Mouse (Mus musculus): Measurements from ENCODE around the gene Dhfr. TPM values are rescaled to one million over a fixed set of nuclear protein-coding genes. Genes with fewer than 3 reads are reported as not detected.
"Not testable (repeated sequence)": the region's sequence is repeated elsewhere in the genome, so short reads cannot be mapped to it uniquely, and the experiment has no call there.

Gene Dhfr
- polyA plus RNA-seq, 1 experiment from 2014 or later, result 21.9 TPM

GRCm38 (mm10) chr13:92339787-92340186, 14.7 kb upstream of the Dhfr start:
- ATAC-seq (ENCODE audit: insufficient number of reproducible peaks, insufficient read depth, low FRiP score, low TSS enrichment, low read depth), result no peak
- no peaks in the 10 kb centered on the region for H3K9me3 ChIP-seq
- no peak overlapping the region for H3K9ac ChIP-seq (replicated peaks)
- no peaks in the 10 kb centered on the region for H3K27me3 ChIP-seq
- no peak overlapping the region for H3K27ac ChIP-seq
- peaks cover 61% of the 10 kb centered on the region for H3K36me3 ChIP-seq
- no peak overlapping the region for H3K4me2 ChIP-seq
- no peaks in the 10 kb centered on the region for H3K4me1 ChIP-seq (replicated peaks)
- no peak overlapping the region for H3K4me3 ChIP-seq (replicated peaks)
- WGBS, result 91% methylated on average over 3 of the region's 3 CpGs

DNA sequence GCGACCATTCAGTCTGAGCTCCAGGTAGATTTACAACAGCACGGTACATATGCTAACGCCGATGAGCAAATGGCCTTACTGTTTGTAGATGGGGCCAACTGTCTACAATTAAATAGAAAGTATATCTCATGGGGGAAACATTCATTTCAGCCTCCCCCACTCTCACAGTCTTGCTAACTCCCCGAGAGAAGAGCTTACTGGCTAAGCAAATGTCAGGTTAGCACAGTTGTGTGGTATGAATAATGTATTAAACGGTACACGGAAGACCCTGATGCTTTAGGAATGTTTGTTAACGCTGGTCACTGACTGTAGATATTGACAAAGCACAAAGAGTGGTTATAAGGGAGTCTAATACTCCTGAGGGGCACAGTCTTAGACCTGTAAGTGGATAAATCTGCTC, 10.5 kb upstream of the Dhfr start:
- Histone ChIP-seq H3K27me3 (no peaks in the 10 kb centered on the region), H3K4me3 (replicated peaks) (no peak overlapping the region), H3K36me3 (peaks cover 82% of the 10 kb centered on the region), H3K27ac (no peak overlapping the region), H3K4me1 (replicated peaks) (no peaks in the 10 kb centered on the region), H3K4me2 (no peak overlapping the region), H3K9me3 (no peaks in the 10 kb centered on the region), H3K9ac (replicated peaks) (no peak overlapping the region)
- ATAC-seq (ENCODE audit: insufficient number of reproducible peaks, insufficient read depth, low FRiP score, low TSS enrichment, low read depth), result no peak
- 95% methylated on average over 8 of the region's 8 CpGs for WGBS

GRCm38 (mm10) chr13:92346338-92346737, 8.2 kb upstream of the Dhfr start:
- Histone ChIP-seq H3K27ac (no peak overlapping the region), H3K9me3 (no peaks in the 10 kb centered on the region), H3K9ac (replicated peaks) (no peak overlapping the region), H3K36me3 (peaks cover 83% of the 10 kb centered on the region), H3K4me2 (no peak overlapping the region), H3K4me3 (replicated peaks) (no peak overlapping the region), H3K4me1 (replicated peaks) (no peaks in the 10 kb centered on the region), H3K27me3 (no peaks in the 10 kb centered on the region)
- no peak for ATAC-seq (ENCODE audit: insufficient number of reproducible peaks, insufficient read depth, low FRiP score, low TSS enrichment, low read depth)
- 82% methylated on average over 5 of the region's 5 CpGs for WGBS

DNA sequence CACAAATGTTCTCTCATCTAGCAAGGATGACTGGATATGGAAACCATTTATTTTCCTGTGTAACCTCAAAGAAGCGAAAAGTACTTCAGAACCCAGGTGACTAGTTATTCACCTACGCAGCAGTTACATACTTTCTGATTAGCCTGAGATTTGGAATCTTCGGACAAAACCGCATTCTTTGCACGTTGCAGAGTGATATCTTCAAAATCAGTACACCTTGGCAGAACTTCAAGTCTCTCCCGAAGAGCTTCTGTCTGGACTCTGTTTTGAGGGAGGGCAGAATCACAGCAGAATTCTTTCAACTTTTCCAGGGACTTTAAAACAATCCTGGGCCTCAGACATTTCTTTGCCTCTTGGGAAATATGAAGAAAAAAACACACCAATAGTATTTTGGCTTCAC, 3.4 kb upstream of the Dhfr start:
- H3K9ac ChIP-seq (replicated peaks), result no peak overlapping the region
- H3K27me3 ChIP-seq, result no peaks in the 10 kb centered on the region
- peaks cover 8% of the 10 kb centered on the region for H3K4me1 ChIP-seq (replicated peaks)
- H3K36me3 ChIP-seq, result peaks cover 42% of the 10 kb centered on the region
- 93% methylated on average over 6 of the region's 6 CpGs for WGBS
- no peak overlapping the region for H3K4me2 ChIP-seq
- no peak overlapping the region for H3K27ac ChIP-seq
- no peak overlapping the region for H3K4me3 ChIP-seq (replicated peaks)
- no peaks in the 10 kb centered on the region for H3K9me3 ChIP-seq
- ATAC-seq (ENCODE audit: insufficient number of reproducible peaks, insufficient read depth, low FRiP score, low TSS enrichment, low read depth), result no peak

- Histone ChIP-seq H3K27ac (no peak overlapping the region), H3K9ac (replicated peaks) (peak overlapping the region; percentile 76), H3K4me2 (peak overlapping the region; percentile 95), H3K4me3 (replicated peaks) (peak overlapping the region; percentile 69), H3K4me1 (replicated peaks) (peaks cover 18% of the 10 kb centered on the region), H3K36me3 (peaks cover 28% of the 10 kb centered on the region; the same call in 1 of the 2 replicates), H3K27me3 (no peaks in the 10 kb centered on the region), H3K9me3 (no peaks in the 10 kb centered on the region)
- 23% methylated on average over 4 of the region's 4 CpGs for WGBS
- no peak for ATAC-seq (ENCODE audit: insufficient number of reproducible peaks, insufficient read depth, low FRiP score, low TSS enrichment, low read depth)
Measured at GRCm38 (mm10) chr13:92353956-92354355, 570 bp upstream of the Dhfr start.

DNA sequence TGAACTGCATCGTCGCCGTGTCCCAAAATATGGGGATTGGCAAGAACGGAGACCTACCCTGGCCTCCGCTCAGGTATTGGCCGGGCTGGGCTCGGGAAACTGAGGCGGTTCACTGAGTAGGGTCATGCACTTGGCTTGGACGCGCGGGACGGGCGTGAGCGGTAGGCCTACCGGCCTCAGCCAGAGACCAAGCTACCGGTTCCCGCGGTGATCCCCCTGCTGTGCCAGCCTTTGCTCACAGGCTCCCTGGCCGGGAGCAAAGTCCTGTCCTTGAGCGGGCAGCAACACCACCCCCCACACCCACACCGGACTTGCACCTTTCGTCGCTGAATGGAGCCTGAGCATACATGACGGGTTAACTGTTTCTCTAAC, 732 bp downstream of the Dhfr start:
- Histone ChIP-seq H3K9me3 (no peaks in the 10 kb centered on the region), H3K4me3 (replicated peaks) (peak overlapping the region; percentile 69), H3K4me1 (replicated peaks) (peaks cover 18% of the 10 kb centered on the region), H3K27ac (peak overlapping the region; percentile 68; the same call in 1 of the 2 replicates), H3K9ac (replicated peaks) (peak overlapping the region; percentile 76), H3K27me3 (no peaks in the 10 kb centered on the region), H3K4me2 (peak overlapping the region; percentile 95), H3K36me3 (peaks cover 31% of the 10 kb centered on the region; the same call in 1 of the 2 replicates)
- 1% methylated on average over 24 of the region's 24 CpGs for WGBS
- ATAC-seq (ENCODE audit: insufficient number of reproducible peaks, insufficient read depth, low FRiP score, low TSS enrichment, low read depth), result peak; percentile 54

DNA sequence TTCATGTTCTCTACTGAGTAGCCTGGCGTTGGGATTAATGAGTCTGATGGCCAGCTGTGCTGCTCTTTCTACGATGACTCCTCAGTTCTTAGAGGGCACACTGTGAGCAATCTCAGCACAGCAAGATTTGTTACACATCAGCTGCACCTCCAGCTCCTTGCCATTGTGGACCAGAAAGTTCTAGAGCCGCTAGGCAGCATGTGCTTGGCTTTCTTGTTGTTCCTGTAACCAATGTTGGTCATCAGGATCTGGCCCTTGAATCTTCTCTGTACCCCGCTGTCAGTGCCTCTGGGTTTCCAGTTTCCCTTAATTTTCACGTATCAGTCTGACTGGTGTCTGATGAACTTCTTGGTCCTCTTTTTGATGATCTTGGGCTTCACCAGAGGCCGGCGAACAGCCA, 1.9 kb downstream of the Dhfr start:
- ATAC-seq (ENCODE audit: insufficient number of reproducible peaks, insufficient read depth, low FRiP score, low TSS enrichment, low read depth), result no peak
- Histone ChIP-seq H3K4me3 (replicated peaks) (peak overlapping the region; percentile 69), H3K27me3 (no peaks in the 10 kb centered on the region), H3K4me1 (replicated peaks) (peaks cover 18% of the 10 kb centered on the region), H3K27ac (no peak overlapping the region), H3K4me2 (peak overlapping the region; percentile 95), H3K9me3 (no peaks in the 10 kb centered on the region), H3K36me3 (peaks cover 31% of the 10 kb centered on the region), H3K9ac (replicated peaks) (no peak overlapping the region)
- WGBS, result 79% methylated on average over 7 of the region's 7 CpGs

DNA sequence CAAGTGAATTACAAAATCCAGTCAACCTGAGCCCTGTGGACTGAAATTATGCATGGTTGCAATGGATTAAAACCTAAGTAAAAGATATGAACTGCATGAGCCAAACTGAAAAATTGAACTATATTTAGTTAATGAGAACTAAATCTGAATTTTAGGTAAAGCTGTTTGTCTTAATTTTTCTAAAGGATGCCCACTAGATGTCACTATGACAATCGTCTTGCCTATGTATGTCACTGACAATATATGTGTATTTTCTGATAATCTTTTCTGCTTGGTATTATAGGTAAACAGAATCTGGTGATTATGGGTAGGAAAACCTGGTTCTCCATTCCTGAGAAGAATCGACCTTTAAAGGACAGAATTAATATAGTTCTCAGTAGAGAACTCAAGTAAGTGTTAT, 3.1 kb downstream of the Dhfr start:
- ATAC-seq (ENCODE audit: insufficient number of reproducible peaks, insufficient read depth, low FRiP score, low TSS enrichment, low read depth), result no peak
- peaks cover 34% of the 10 kb centered on the region for H3K36me3 ChIP-seq
- H3K4me3 ChIP-seq (replicated peaks), result no peak overlapping the region
- no peak overlapping the region for H3K27ac ChIP-seq
- no peaks in the 10 kb centered on the region for H3K27me3 ChIP-seq
- 76% methylated on average over 2 of the region's 2 CpGs for WGBS
- peaks cover 18% of the 10 kb centered on the region for H3K4me1 ChIP-seq (replicated peaks)
- H3K9me3 ChIP-seq, result no peaks in the 10 kb centered on the region
- no peak overlapping the region for H3K9ac ChIP-seq (replicated peaks)
- no peak overlapping the region for H3K4me2 ChIP-seq

- H3K27me3 ChIP-seq, result no peaks in the 10 kb centered on the region
- no peak overlapping the region for H3K27ac ChIP-seq
- no peak overlapping the region for H3K4me3 ChIP-seq (replicated peaks)
- WGBS, result 93% methylated on average over 2 of the region's 2 CpGs
- H3K4me2 ChIP-seq, result no peak overlapping the region
- no peaks in the 10 kb centered on the region for H3K9me3 ChIP-seq
- no peak for ATAC-seq (ENCODE audit: insufficient number of reproducible peaks, insufficient read depth, low FRiP score, low TSS enrichment, low read depth)
- H3K9ac ChIP-seq (replicated peaks), result no peak overlapping the region
- H3K4me1 ChIP-seq (replicated peaks), result peaks cover 5% of the 10 kb centered on the region
- peaks cover 48% of the 10 kb centered on the region for H3K36me3 ChIP-seq
Measured at GRCm38 (mm10) chr13:92361609-92362008, 7.1 kb downstream of the Dhfr start.

DNA sequence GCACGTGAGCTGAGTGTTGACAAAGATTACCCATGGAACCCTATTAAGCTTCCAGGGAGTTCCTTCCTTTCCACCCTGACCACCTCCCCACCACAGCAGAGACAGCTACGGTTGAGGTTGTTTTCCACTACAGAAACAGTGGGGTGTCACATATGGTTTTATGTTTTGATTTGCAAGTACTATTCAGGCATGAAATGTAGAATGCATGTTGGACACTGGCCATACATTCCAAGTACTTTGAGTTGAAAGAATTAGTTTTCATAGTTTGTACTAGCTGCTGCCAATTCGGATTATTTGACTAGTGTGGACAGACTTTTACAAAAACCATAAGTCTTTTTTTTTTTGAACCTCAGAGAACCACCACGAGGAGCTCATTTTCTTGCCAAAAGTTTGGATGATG, 10.8 kb downstream of the Dhfr start:
- peaks cover 59% of the 10 kb centered on the region for H3K36me3 ChIP-seq
- no peaks in the 10 kb centered on the region for H3K9me3 ChIP-seq
- no peak overlapping the region for H3K4me2 ChIP-seq
- ATAC-seq (ENCODE audit: insufficient number of reproducible peaks, insufficient read depth, low FRiP score, low TSS enrichment, low read depth), result no peak
- no peak overlapping the region for H3K4me3 ChIP-seq (replicated peaks)
- H3K27ac ChIP-seq, result no peak overlapping the region
- no peaks in the 10 kb centered on the region for H3K27me3 ChIP-seq
- no peaks in the 10 kb centered on the region for H3K4me1 ChIP-seq (replicated peaks)
- no peak overlapping the region for H3K9ac ChIP-seq (replicated peaks)
- WGBS, result 84% methylated on average over 4 of the region's 4 CpGs

DNA sequence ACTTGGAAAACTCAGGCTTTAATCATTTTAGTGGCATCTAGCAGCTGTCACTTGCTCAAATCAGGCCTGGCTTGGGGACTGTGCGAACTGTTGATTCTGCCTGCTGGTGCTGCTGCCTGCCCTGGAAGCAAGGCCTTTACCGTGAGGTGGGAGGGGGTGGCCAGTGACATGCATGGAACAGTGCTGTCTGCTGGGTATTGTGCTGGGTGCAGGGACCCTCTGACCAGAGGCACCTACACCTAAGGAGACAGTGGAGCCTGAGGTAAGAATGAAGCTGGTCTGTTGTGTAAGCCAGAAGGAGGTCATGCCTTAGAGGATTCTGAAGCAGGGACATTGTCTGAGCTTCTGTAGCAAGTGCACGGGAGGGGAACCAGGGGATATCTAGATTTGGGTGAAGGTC, 16.3 kb downstream of the Dhfr start:
- Histone ChIP-seq H3K9me3 (no peaks in the 10 kb centered on the region), H3K4me1 (replicated peaks) (no peaks in the 10 kb centered on the region), H3K4me2 (no peak overlapping the region), H3K36me3 (peaks cover 59% of the 10 kb centered on the region), H3K27me3 (no peaks in the 10 kb centered on the region), H3K27ac (no peak overlapping the region), H3K9ac (replicated peaks) (no peak overlapping the region), H3K4me3 (replicated peaks) (no peak overlapping the region)
- 92% methylated on average over 3 of the region's 3 CpGs for WGBS
- ATAC-seq (ENCODE audit: insufficient number of reproducible peaks, insufficient read depth, low FRiP score, low TSS enrichment, low read depth), result no peak

- not testable (repeated sequence) for H3K4me3 ChIP-seq (replicated peaks); H3K4me2 ChIP-seq; H3K27ac ChIP-seq; H3K9ac ChIP-seq (replicated peaks); ATAC-seq (ENCODE audit: insufficient number of reproducible peaks, insufficient read depth, low FRiP score, low TSS enrichment, low read depth); H3K27me3 ChIP-seq; H3K4me1 ChIP-seq (replicated peaks); H3K9me3 ChIP-seq
- 97% methylated on average over 6 of the region's 6 CpGs for WGBS
- H3K36me3 ChIP-seq, result peaks cover 57% of the 10 kb centered on the region
Measured at GRCm38 (mm10) chr13:92371466-92371865, 16.9 kb downstream of the Dhfr start.

Data from limb, embryonic 12.5 days (tissue).